Mouse (Mus musculus): ENCODE measurements at regions not wholly inside any gene's neighbourhood (a gene's known extent, or its start where the extent isn't known, plus 50 kb on each side); places are given as distances from the start of the nearest gene placed in this dataset.

GRCm38 (mm10) chr13:71736821-71737345 is 226.6 kb downstream of the Irx1 start:
- TF ChIP-seq POLR2A (IDR thresholded peaks at IDR 0.05; ENCODE audit: low read depth, low read length) (no peak), CTCF (IDR thresholded peaks at IDR 0.05; ENCODE audit: extremely low read depth, insufficient read length, insufficient replicate concordance, low read depth, low read length) (no peak)

Measured in small intestine, adult 2 months (tissue).